Mouse (Mus musculus) forebrain, embryonic 11.5 days (tissue): ENCODE data around the gene 1190002N15Rik. TPM values are rescaled to one million over a fixed set of nuclear protein-coding genes. Genes with fewer than 3 reads are reported as not detected.

Source experiments
- ATAC-seq: fragments of 200-750 bp; cut with Nextera tagmentation; replicated peaks from 2 replicates; pipeline ENCODE4 v1.8.0; 2017; ENCODE audit warnings: moderate TSS enrichment; ENCODE audit not compliant: low FRiP score
- DNase-seq: peaks from one replicate; pipeline ENCODE4 v3.0.0-alpha.2; 2017; ENCODE audit warnings: low spot score
- H3K27ac ChIP-seq: fragments of 300-500 bp; sonication (generic); 2 replicates; pipeline ENCODE4 v1.5.1; 2014; ENCODE audit warnings: low read depth, low read length
- H3K27me3 ChIP-seq: fragments of 300-500 bp; sonication (generic); 2 replicates; pipeline ENCODE4 v1.6.1; 2014; ENCODE audit warnings: mild to moderate bottlenecking, low read length, mixed read lengths; ENCODE audit not compliant: control insufficient read depth, insufficient read depth
- H3K36me3 ChIP-seq: fragments of 300-500 bp; sonication (generic); 2 replicates; pipeline ENCODE4 v1.6.1; 2014; ENCODE audit warnings: mild to moderate bottlenecking, low read length, moderate library complexity, mixed read lengths; ENCODE audit not compliant: control insufficient read depth, insufficient read depth
- H3K4me1 ChIP-seq: fragments of 300-500 bp; sonication (generic); replicated peaks from 2 replicates; pipeline ENCODE4 v1.6.1; 2014; ENCODE audit warnings: low read length, mixed read lengths; ENCODE audit not compliant: control insufficient read depth, insufficient read depth
- H3K4me2 ChIP-seq: fragments of 300-500 bp; sonication (generic); 2 replicates; pipeline ENCODE4 v1.6.1; 2014; ENCODE audit warnings: low read depth, mild to moderate bottlenecking, low read length, moderate library complexity, mixed read lengths; ENCODE audit not compliant: severe bottlenecking
- H3K4me3 ChIP-seq: fragments of 300-500 bp; sonication (generic); 2 replicates; pipeline ENCODE4 v1.5.1; 2014; ENCODE audit warnings: low read depth, low read length
- H3K9ac ChIP-seq: fragments of 300-500 bp; sonication (generic); 2 replicates; pipeline ENCODE4 v1.6.1; 2014; ENCODE audit warnings: low read length
- H3K9me3 ChIP-seq: fragments of 300-500 bp; sonication (generic); 2 replicates; pipeline ENCODE4 v1.6.1; 2016; ENCODE audit warnings: low read length, mixed read lengths; ENCODE audit not compliant: control insufficient read depth
- WGBS: fragments of 180-500 bp; shearing (Covaris S2); extraction: QIAGEN DNeasy Blood & Tissue Kit; methylation state at CpG from one replicate; pipeline ENCODE4 v1.1.7; 2014; 5-methylcytosine and 5-hydroxymethylcytosine counted together
- polyA plus RNA-seq: library from polyadenylated mRNA; unstranded; fragments of >200 nt; fragmentation: Nextera tagmentation; extraction: Ambion mirVana; gene quantifications from 2 replicates; pipeline ENCODE4 v1.2.1, GENCODE M21; 2014

The 1190002N15Rik gene
- polyA plus RNA-seq, 1 experiment from 2014 or later, result 21.8 TPM

DNA sequence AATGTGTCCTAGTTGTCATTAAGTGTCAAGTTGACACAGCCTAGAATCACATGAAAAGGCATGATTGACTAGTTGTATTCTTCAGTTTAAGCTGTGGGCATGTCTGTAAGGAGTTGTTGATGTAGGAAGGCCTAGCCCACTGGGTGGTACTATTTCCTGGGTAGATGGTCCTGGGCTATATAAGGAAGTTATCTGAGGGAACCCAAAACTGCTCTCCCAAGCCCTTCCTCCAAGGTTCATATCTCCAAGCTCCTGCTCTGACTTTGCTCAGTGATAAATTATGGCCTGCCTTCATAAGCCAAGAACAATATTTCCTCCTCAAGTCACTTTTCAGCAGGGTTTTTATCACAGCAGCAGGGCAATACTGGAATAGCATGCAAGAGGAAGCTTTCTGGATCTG lies 18.4 kb upstream of the 1190002N15Rik start:
- Histone ChIP-seq H3K36me3 (no peaks in the 10 kb centered on the region), H3K9me3 (no peaks in the 10 kb centered on the region), H3K27me3 (no peaks in the 10 kb centered on the region), H3K4me1 (no peaks in the 10 kb centered on the region), H3K27ac (no peak overlapping the region), H3K4me2 (no peak overlapping the region), H3K9ac (no peak overlapping the region), H3K4me3 (no peak overlapping the region)
- no peak for DNase-seq
- no peak for ATAC-seq

- no peak overlapping the region for H3K4me3 ChIP-seq
- no peaks in the 10 kb centered on the region for H3K9me3 ChIP-seq
- H3K27me3 ChIP-seq, result no peaks in the 10 kb centered on the region
- WGBS, result 81% methylated on average over 2 of the region's 2 CpGs
- no peak for ATAC-seq
- no peak for DNase-seq
- no peak overlapping the region for H3K27ac ChIP-seq
- no peak overlapping the region for H3K9ac ChIP-seq
- H3K4me1 ChIP-seq, result no peaks in the 10 kb centered on the region
- H3K36me3 ChIP-seq, result no peaks in the 10 kb centered on the region
- H3K4me2 ChIP-seq, result no peak overlapping the region
Measured at GRCm38 (mm10) chr9:94550493-94551095, 12.7 kb upstream of the 1190002N15Rik start.

DNA sequence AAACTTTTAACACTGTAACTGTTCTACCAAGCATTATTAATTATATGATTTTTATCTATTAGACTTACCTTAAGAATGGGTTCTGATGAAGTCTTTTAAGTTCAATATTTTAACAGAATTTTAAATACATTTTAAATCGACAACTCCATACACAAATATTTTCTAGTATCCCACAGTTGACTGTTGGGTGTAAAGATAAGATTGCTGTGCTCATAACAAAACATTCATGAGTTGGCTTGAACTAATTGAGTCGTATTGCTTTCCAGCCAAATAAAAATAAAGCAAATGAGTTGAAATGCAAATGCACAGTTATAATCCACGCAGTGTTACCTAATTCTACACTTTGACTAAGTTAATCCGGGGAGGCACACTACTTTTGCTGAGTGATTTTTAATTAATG lies 6.0 kb upstream of the 1190002N15Rik start:
- no peak overlapping the region for H3K27ac ChIP-seq
- H3K4me1 ChIP-seq, result 0 out of 2 replicates have a peak, but pooled peaks cover 4% of the 10 kb centered on the region
- no peaks in the 10 kb centered on the region for H3K27me3 ChIP-seq
- H3K4me2 ChIP-seq, result no peak overlapping the region
- H3K4me3 ChIP-seq, result no peak overlapping the region
- no peak for ATAC-seq
- H3K9me3 ChIP-seq, result no peaks in the 10 kb centered on the region
- no peak for DNase-seq
- WGBS, result 89% methylated on average over 4 of the region's 4 CpGs
- H3K36me3 ChIP-seq, result no peaks in the 10 kb centered on the region
- H3K9ac ChIP-seq, result no peak overlapping the region

DNA sequence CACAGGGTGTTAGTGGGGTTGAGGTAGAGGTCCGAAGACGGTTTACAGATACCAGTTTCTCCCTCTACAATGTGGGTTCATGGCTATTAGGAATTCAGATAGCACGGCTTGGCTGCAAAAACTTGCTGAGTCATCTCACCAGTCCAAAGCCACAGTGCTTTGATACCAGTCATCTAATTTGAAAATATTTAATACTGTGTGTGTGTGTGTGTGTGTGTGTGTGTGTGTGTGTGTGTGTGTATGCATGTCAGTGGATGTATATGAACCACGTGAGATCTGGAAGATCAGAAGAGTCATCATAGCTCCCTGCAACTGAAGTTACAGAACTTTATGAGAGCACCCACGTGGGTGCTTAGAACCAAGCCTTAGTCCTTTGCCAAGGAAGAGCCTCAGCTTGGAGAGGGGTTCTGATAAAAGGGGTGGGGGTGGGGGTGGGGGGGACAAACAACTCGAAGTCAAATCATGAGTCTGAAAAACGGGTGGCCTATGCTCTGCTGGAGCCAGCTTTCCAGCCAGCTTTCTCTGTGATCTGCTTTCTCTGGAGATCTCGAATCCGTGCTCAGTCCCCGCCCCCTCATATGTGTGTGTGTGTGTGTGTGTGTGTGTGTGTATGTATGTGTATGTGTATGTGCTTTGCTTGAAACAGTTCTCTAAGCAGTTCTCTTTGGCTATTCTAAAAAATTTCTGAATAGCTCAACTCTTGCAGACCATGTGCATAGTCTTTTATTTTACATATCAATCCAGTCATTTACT lies 2.6 kb upstream of the 1190002N15Rik start:
- H3K27me3 ChIP-seq, result no peaks in the 10 kb centered on the region
- H3K4me1 ChIP-seq, result 0 out of 2 replicates have a peak, but pooled peaks cover 4% of the 10 kb centered on the region
- H3K9me3 ChIP-seq, result no peaks in the 10 kb centered on the region
- no peaks in the 10 kb centered on the region for H3K36me3 ChIP-seq
- ATAC-seq (no peak), DNase-seq (no peak)
- no peak overlapping the region for H3K9ac ChIP-seq
- 62% methylated on average over 10 of the region's 10 CpGs for WGBS
- no peak overlapping the region for H3K4me3 ChIP-seq
- H3K27ac ChIP-seq, result no peak overlapping the region
- H3K4me2 ChIP-seq, result no peak overlapping the region

GRCm38 (mm10) chr9:94539346-94539865 lies 1.5 kb upstream of the 1190002N15Rik start:
- peak overlapping the region; percentile 72 for H3K4me3 ChIP-seq
- H3K36me3 ChIP-seq, result no peaks in the 10 kb centered on the region
- H3K9ac ChIP-seq, result no peak overlapping the region; the same call in 1 of the 2 replicates
- peaks cover 4% of the 10 kb centered on the region; the same call in 1 of the 2 replicates for H3K4me1 ChIP-seq
- ATAC-seq, result no peak
- WGBS, result 27% methylated on average over 8 of the region's 8 CpGs
- no peak overlapping the region for H3K27ac ChIP-seq
- no peaks in the 10 kb centered on the region for H3K27me3 ChIP-seq
- no peak for DNase-seq
- H3K4me2 ChIP-seq, result peak overlapping the region; percentile 80
- H3K9me3 ChIP-seq, result no peaks in the 10 kb centered on the region

GRCm38 (mm10) chr9:94538823-94539143 lies 902 bp upstream of the 1190002N15Rik start:
- Histone ChIP-seq H3K4me3 (peak overlapping the region; percentile 72), H3K36me3 (no peaks in the 10 kb centered on the region), H3K9ac (peak overlapping the region; percentile 81), H3K4me2 (peak overlapping the region; percentile 80), H3K4me1 (peaks cover 4% of the 10 kb centered on the region; the same call in 1 of the 2 replicates), H3K27me3 (no peaks in the 10 kb centered on the region), H3K27ac (peak overlapping the region; percentile 90; the same call in 1 of the 2 replicates), H3K9me3 (no peaks in the 10 kb centered on the region)
- DNase-seq (no peak), ATAC-seq (no peak; the same call in 1 of the 2 replicates)
- WGBS, result under 1% methylated on average over 22 of the region's 22 CpGs

DNA sequence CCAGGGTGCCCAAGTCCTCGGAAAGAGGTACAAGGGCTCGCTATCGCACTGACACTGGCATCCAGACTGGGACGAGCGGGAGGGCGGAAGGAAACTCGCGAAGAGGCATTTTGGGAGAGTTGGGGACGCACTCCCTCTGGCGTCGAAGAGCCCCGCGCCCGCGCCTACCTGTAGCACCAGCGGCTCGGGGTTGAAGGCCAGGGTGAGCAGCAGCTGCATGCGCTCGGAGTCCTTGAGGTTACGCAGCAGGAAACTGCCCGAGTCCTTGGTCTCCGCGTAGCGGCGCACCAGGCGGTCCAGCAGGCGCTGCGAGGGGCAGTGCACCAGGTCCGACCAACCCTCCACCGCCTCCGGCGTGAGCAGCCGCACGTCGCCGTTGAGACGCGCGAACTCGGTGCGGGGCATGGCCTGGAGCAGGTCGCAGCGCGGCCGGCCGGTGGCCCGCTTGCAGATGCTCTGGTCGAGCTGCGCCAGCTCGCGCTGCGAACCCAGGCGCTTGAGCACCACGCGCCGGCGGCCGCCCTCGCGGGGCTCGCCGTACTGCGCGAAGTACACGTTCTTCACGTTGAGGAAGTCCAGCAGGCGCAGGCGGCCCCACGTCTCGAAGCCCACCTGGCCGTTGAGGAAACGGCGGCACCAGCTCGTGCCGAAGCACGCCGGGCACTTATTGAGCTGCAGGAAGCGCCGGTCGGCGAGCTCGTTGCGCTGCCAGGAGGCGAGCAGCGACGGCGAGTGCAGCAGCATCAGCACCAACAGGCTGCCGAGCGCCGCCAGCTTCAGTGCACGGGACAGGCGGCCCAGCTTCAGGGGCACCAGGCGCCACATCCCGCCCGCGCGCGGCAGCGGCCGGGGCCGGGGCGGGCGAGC lies 597 bp downstream of the 1190002N15Rik start:
- H3K4me3 ChIP-seq, result peak overlapping the region; percentile 72
- peak overlapping the region; percentile 81 for H3K9ac ChIP-seq
- H3K27me3 ChIP-seq, result no peaks in the 10 kb centered on the region
- no peaks in the 10 kb centered on the region for H3K36me3 ChIP-seq
- peak overlapping the region; percentile 90 for H3K4me2 ChIP-seq
- H3K4me1 ChIP-seq, result peaks cover 4% of the 10 kb centered on the region; the same call in 1 of the 2 replicates
- under 1% methylated on average over 92 of the region's 103 CpGs for WGBS
- ATAC-seq (peak; percentile 72), DNase-seq (peak; percentile 86)
- H3K27ac ChIP-seq, result peak overlapping the region; percentile 90
- H3K9me3 ChIP-seq, result no peaks in the 10 kb centered on the region

- no peaks in the 10 kb centered on the region for H3K27me3 ChIP-seq
- no peaks in the 10 kb centered on the region for H3K36me3 ChIP-seq
- peaks cover 4% of the 10 kb centered on the region; the same call in 1 of the 2 replicates for H3K4me1 ChIP-seq
- H3K4me2 ChIP-seq, result peak overlapping the region; percentile 90
- no peaks in the 10 kb centered on the region for H3K9me3 ChIP-seq
- peak overlapping the region; percentile 81 for H3K9ac ChIP-seq
- H3K27ac ChIP-seq, result no peak overlapping the region
- ATAC-seq (no peak), DNase-seq (no peak)
- peak overlapping the region; percentile 72 for H3K4me3 ChIP-seq
- under 1% methylated on average over 15 of the region's 15 CpGs for WGBS
Measured at GRCm38 (mm10) chr9:94536261-94536905, 1.5 kb downstream of the 1190002N15Rik start.
